Mouse (Mus musculus) kidney, adult 18-20 months (tissue): ENCODE data around the gene Zfp493.
"Not testable (repeated sequence)": the region's sequence is repeated elsewhere in the genome, so short reads cannot be mapped to it uniquely, and the experiment has no call there.

ENCODE experiments used
- DNase-seq: peaks from one replicate; pipeline ENCODE4 v3.0.0; 2021

Gene Zfp493

DNA sequence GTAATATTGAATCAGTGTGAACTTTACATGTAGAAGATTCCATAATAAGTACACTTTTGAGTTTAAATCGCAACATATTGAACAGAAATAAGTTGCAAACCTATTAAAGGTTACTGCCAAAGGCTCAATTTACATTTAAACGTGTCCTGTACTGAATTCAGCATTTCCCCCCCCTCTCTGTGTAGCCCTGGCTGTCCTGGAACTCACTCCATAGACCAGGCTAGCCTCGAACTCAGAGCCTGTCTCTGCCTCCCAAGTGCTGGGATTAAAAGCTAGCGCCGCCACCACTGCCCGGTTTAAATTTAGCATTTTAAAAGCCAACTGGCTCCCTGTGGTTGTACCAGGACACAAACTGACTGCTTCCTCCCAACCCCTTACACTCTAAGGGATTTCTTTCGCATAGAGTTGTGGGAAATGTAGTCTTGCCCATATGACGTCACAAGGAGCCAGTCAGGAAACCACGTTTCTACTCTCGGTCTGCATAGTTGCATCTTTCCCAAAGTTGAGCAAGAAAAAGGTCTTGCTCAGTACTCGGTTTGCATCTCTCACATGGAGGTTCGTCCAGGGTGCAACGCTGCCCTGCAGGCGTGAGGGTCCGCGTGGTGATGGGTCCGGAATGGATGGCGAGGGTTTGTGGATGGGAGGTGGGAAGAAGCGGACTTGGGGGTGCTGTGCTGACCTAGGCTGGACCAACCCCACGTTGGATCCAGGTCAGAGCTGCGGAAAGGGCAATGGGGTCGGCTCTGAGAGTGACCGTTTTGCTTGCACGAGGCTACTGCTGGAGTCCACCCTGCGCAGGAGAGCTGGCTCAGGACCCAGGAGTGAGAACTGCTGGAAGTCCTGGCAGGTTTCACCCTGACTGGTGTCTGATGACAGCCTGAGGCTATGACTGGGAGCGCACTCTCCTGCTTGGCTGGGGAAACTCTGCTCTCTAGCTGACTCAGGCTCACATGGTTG lies at the start of gene Zfp493:
Zfp493 (plus strand) TSS at position 429 of the 957 bp plus-strand sequence.
- DNase-seq, result peak; percentile 71

DNA sequence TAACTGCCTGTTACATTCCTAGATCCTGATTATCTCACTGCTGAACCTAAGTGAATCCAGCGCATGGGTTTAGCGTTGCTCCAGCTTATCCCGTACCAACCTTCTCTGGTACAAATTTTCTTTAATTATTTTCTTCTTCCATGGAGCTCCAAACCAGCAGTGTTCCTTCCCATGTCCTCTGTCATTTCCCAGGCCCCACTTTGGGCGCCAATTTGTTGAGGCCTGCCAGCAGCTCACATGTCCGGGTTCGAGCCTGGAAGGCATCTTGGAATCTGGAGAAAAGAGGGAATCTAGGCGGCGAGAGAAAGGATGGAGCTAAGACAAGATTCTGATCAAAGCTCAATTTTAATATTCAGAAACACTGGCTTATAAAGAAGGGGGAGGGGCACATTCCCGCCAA lies 45.1 kb upstream of the Zfp493 start:
- not testable (repeated sequence) for DNase-seq

DNA sequence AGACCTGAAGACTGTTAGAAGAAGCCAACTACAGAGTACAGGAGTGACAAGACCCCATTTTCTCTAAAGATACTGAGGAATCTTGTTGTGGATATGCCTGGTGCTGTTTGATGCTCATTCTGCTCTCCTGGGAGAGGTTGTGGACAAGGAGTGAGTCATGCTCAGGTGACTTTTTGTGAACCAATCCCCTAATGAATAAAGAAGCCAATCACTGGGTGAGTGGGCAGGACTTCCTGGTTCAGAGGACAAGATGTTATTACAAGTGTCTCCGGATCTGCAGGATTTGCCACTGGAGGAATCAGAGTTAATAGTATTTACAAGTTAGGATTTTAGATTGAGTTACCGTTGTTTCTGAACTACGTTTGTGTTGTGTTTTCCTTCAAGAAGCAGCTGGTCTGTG lies 36.6 kb upstream of the Zfp493 start:
- no peak for DNase-seq

DNA sequence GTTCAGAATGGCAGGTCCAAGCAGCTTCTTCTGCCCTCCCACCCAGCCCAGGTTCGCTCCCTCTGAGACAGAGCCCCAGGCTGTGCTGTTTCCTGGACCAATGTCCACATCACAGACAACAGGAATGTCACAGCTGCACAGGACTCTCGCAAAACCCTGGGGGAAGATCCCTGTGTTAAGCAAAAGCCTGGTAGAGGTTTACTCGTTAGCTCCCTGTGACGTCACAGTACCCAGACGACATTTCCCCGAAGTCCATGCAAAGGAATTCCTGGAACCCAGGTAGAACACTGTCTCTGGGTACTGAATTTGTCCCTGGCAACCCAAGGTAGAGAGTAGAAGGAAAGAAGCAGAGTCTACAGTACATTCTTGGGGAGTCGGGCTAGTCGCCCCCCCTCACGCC lies 35.6 kb upstream of the Zfp493 start:
- no peak for DNase-seq

DNA sequence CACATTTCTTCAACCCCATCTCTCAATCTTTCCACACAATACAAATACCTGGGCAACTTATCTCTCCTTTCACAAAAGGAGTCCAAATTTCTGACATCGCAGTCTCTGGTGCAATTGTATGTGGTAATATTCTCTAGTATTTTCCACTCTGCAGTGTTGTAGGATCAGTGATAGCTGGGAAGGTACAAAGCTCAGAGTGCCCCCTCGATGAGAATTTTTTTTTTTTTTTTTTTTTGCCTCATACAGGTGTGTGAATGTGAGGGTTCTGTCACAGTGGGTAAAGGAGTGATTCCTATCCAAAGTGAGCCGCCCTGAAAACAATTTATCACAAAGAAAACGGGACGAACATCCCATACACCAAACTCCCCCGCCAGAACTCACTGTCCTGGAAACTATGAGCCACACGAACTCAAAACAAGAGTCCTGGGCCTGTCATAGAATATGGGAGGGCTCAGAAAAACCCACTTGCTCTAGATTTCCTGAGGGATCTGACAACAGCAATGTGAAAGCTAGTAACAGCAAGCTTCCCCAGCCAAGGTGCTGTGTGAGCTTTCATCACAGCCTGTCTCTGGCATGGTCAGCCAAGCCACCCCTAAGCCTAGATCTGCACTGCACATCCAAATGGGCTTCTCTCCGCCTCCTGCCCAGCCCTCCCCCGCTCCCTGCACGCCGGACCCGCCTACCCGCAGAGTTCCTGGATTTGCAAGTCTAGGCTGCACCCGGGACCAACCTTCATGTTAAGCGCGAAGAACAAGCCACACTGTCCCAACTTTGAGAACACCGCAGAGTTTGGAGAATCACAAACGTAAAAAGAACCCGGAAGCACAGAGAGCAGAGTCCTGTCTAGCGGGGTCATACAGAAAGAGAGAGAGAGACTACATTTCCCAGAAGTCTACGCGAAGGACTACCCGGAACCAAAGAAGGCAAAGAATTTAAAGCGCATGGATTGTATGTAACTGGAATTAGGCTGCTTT lies 24.9 kb upstream of the Zfp493 start, which contains the start of gene Zfp85:
Zfp85 (minus strand) TSS at position 896 of the 974 bp plus-strand sequence.
- peak; percentile 78 for DNase-seq

DNA sequence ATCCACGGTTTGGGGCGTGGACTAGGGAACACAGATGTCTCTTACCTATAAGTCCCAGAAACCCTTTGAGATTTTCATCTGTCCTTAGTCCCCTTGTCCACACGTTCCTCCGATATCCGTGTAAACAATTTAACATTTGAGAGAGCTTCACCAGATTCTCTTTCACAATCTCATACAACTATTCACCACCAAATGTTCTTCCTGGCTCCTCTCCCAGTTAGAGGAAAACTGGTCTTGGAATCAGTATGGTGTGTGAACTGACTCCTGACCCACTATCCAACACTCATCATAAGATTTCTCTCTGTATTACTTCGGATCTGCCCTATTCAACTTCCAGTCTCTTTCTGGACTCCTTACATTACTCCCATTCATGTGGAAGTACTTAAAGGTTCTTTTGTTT lies 23.7 kb upstream of the Zfp493 start:
- DNase-seq, result no peak

DNA sequence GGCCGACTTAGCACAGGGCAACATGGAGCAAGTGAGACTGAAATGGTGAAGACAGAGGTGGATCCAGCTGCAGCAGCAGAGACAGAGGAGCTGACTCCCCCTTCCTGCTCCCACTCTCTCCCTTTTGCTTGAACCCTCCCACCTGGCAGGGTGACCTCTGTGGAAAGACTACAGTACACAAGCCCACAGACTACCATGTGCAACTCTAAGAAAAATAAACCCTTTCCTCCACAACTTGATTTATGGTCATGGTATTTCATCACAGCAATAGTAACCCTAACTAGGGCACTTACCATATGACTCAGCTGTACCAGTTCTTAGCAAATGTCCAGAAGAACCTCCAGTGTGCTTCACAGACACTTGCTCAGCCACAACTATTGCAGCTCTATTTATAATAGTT lies 19.5 kb upstream of the Zfp493 start:
- DNase-seq, result no peak

DNA sequence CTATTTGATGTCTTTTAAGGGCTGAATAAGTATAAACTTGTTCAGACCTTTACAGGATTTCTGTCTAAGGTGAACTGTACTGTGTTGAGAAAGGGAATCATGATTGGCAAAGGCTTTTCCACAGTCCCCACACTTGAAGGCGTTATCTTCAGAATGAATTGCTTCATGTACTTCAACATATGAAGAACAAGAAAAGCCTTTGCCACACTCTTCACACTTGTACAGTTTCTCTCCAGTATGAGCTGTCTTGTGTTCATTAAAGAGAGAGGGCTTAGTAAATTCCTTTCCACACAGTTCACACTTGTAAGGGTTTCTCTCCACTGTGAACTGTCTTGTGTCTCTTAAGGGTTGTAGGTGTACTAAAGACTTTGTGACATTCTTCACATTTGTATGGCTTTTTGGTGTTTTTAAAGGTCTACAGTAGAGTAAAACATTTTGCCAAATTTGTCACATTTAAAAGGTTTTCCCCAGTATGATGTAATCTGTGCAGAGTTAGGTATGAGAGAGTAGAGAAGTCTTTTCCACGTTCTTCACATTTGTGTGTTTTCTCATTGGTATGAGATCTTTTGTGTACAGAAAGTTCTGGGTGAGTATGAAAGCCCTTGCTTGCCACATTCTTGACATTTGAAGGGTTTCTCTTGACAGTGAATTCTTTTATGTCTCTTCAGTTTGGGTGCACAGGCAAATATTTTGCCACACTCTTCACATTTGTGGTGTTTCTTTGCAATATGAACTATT lies 16.3 kb upstream of the Zfp493 start:
- DNase-seq, result no peak

DNA sequence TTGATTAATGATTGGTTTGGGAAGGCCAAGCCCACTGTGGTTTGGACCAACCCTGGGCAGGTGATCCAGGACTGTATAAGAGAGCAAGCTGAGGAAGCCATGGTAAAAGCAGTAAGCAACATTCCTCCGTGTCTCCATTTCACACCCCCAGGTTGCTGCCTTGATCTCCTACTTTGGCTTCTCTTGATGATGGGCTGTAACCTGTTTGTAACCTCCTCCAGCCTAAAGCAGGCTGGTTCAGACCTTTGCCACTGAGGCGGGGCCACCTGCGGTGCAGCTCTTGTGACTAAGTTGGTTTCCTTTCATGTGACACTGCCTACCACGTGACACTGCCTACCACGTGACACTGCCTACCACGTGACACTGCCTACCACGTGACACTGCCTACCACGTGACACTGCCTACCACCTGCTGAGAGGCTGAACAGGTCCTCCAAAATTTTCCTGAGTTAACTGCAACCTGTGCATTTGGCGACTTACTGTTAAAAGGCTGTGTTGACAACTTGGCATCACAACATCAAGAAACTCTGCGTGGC lies 12.5 kb downstream of the Zfp493 start:
- DNase-seq, result no peak

DNA sequence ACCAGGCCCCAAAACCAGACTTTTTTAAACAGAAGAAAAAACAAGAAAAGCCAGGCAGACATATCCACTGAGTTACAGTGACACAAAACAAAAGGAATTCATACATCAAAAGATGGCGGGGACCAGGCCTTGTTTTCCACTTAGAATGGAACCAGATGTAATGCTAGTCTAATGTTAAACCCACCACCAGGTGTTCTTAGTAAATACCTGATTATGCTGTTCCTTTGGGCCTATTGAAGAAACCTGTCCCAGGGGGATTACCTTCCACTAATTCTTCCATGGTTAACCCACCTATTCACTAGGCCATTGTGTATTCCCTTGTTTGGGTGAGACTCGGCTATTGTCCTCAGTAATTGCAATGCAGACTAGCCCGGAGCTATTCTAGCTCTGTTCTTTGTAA lies 19.1 kb downstream of the Zfp493 start:
- no peak for DNase-seq

DNA sequence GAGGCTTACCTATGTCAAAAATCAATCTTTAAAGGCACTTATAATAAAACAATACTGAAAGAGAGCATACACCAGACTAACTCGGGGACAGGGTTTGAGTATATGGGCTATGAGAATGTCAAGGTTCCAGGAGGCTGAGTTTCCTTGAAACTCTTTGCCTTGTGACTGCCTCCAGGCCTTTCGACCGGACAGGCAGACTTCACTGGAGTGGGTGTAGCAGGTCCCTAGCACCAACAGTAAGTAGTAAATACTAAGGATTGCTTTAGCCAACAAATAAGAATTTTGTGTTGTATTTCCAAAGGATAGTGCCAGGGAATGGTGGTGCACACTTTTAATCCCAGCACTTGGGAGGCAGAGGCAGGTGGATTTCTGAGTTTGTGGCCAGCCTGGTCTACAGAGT lies 19.7 kb downstream of the Zfp493 start:
- not testable (repeated sequence) for DNase-seq

DNA sequence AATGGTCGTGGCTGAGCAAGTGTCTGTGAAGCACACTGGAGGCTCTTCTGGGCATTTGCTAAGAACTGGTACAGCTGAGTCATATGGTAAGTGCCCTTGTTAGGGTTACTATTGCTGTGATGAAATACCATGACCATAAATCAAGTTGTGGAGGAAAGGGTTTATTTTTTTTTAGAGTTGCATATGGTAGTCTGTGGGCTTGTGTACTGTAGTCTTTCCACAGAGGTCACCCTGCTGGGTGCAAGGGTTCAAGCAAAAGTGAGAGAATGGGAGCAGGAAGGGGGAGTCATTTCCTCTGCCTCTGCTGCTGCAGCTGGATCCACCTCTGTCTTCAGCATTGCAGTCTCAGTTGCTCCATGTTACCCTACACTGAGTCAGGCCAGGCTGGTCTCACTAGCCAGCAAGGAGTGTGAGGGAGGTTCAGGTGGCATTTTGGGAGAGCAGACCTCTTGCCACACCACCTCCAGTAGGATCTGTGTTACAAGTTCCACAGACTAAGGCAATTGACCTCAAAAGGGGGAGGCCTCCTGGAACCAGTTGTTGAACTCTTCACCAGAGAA lies 32.2 kb downstream of the Zfp493 start:
- no peak for DNase-seq

DNA sequence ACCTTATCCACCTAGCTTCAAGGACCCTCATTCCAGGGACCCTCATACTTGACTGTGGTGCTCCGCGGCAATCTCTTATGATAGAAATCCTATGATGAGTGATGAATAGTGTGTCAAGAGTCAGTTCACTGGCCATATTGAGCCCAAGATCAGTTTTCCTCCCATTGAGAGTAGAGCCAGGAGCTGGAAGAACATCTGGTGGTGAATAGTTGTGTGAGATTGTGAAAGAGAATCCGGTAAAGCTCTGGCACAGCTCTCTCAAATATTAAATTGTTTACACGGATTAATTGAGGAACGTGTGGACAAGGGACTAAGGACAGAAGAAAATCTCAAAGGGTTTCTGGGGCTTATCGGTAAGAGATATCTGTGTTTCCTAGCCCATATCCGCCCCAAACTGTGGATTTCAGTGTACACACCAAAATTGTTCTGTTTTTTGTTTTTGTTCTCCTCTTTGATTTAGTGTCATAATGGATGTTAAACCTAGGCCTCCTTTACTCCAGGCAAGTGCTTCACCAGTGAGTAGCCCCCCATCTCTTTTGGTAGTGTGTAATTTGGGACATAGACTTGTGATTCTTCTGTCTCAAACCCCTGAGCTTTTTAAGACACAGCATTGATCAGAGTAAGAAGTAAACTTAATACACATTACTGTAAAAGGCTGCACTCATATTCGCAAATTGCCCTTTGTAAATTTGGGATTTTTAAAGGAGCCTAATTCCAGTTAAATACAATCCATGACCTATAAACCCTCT lies 33.6 kb downstream of the Zfp493 start:
- no peak for DNase-seq

DNA sequence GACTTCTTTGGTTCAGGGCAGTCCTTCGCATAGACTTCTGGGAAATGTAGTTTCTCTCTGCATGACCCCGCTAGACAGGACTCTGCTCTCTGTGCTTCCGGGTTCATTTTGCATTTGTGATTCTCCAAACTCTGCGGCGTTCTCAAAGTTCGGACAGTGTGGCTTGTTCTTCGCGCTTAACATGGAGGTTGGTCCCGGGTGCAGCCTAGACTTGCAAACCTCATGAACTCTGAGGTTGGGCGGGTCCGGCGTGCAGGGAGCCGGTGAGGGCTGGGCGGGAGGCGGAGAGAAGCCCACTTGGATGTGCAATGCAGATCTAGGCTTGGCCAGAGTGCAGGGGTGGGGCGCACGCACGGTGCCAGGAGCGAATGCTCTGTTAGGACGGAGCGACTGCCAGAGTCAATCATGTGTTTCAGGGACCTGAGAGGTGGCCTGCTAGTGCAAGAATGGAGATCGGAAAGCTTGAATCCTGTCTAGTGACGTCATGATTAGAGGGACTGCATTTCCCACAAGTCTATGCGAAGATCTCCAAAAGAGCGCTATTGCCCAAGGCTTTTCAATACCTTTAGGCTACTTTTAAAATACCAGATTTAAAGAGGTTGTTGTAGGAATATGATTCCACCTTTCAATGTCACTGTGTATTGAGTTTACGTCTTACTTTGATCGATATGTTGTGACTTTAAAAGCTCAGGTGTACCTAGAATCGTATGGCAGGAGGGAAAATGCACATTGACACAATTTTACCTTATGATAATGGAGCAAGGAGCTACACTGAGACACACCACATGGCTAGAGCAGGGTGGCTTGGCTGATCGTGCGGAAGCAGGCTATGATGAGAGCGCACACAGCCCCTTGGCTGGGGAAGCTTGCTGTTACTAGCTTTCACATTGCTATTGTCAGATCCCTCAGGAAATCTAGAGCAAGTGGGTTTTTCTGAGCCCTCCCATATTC lies 34.5 kb downstream of the Zfp493 start, which contains the start of gene Zfp273:
Zfp273 (plus strand) TSS at position 31 of the 951 bp plus-strand sequence.
- peak; percentile 90 for DNase-seq

DNA sequence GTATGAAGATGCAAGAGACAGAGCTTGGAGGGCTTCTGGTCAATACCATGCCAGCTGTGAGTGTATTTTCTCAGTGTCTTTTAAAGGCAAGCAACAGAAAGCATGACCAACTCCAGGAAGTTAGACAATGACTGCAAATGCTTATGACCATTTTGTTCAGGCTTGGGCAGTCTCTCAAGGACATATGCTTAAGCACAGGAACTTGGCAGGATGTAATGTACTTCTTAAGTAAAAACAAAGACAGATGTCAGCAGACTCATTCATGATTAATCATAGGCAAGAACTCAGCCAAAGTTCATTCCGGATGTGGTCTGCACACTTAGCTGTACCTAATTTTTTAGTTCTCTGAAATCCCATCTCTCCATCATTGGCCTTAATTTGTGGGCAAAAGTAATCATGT lies 39.1 kb downstream of the Zfp493 start:
- no peak for DNase-seq

DNA sequence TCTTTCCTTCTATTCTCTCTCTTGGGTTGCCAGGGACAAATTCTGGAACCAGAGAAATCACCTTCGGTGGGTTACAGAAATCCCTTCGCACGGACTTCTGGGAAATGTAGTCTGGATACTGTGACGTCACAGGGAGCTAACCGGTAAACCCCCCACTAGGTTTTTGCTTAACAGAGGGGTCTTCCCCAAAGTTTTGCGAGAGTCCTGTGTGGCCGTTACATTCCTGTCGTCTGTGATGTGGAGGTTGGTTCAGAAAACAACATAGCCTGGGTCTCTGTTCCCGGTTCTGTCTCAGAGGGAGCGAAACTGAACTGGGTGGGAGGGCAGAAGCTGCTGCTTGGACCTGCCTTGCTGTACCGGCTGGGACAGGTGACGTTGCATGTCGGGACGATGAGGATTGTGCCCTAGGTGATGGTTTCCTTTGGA lies 51.4 kb downstream of the Zfp493 start, which contains the start of gene Gm10037:
Gm10037 (plus strand) TSS at position 196 of the 426 bp plus-strand sequence.
- peak; percentile 74 for DNase-seq

DNA sequence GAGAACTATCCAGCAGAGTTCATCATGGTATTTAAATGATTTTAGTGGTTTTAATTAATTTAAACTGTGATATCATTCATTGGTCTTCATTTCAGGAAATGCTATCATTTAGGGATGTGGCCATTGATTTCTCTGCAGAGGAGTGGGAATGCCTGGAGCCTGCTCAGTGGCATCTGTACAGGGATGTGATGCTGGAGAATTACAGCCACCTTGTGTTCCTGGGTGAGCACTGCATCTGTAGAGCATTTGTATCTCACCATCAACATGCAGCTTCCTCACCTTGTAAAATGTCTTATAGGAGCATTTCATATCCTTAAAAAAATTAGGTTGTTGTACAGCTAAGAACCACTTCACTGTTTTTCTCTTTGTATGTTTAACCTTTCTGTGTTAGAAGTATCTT lies 53.6 kb downstream of the Zfp493 start:
- DNase-seq, result not testable (repeated sequence)
